ENCODE assay signal across 8 mouse cellular contexts in genomic region chr5:118029420-118029819, GRCm38 (mm10). TPM values are rescaled to one million over a fixed set of nuclear protein-coding genes. Genes with fewer than 3 reads are reported as not detected.
DNase-seq lines count a peak whose midpoint lies in the region; ATAC-seq and TF ChIP-seq lines count a peak whose summit lies in the region.

No protein-coding gene starts in this region.

- WGBS in heart, embryonic 15.5 days = 2% methylated on average over 10 of the region's 10 CpGs
- 1% methylated on average over 10 of the region's 10 CpGs for WGBS in forebrain, postnatal 0 days
- WGBS in stomach, embryonic 15.5 days = 2% methylated on average over 10 of the region's 10 CpGs

- TF ChIP-seq CTCF in forebrain, postnatal 0 days (IDR thresholded peaks at IDR 0.05; ENCODE audit: low read depth) = no peak

- peak overlapping the region; percentile 62 for H3K4me3 ChIP-seq in heart, embryonic 15.5 days
- H3K4me3 ChIP-seq in forebrain, postnatal 0 days (ENCODE audit: low read depth, low read length) = peak overlapping the region; percentile 18
- H3K4me3 ChIP-seq in stomach, embryonic 15.5 days (replicated peaks) = peak overlapping the region; percentile 66

- H3K36me3 ChIP-seq in heart, embryonic 15.5 days = no peaks in the 10 kb centered on the region
- H3K36me3 ChIP-seq in forebrain, postnatal 0 days (ENCODE audit: insufficient read depth) = no peaks in the 10 kb centered on the region
- H3K36me3 ChIP-seq in stomach, embryonic 15.5 days = no peaks in the 10 kb centered on the region

- no peaks in the 10 kb centered on the region for H3K9me3 ChIP-seq in heart, embryonic 15.5 days (replicated peaks)
- no peaks in the 10 kb centered on the region for H3K9me3 ChIP-seq in forebrain, postnatal 0 days (ENCODE audit: low read length)
- H3K9me3 ChIP-seq in stomach, embryonic 15.5 days = no peaks in the 10 kb centered on the region

- H3K4me1 ChIP-seq in heart, embryonic 15.5 days (replicated peaks) = peaks cover 51% of the 10 kb centered on the region
- no peaks in the 10 kb centered on the region; the same call in 1 of the 2 replicates for H3K4me1 ChIP-seq in forebrain, postnatal 0 days (ENCODE audit: insufficient read depth)
- H3K4me1 ChIP-seq in stomach, embryonic 15.5 days = peaks cover 33% of the 10 kb centered on the region

- H3K27me3 ChIP-seq in heart, embryonic 15.5 days = peaks cover 52% of the 10 kb centered on the region
- peaks cover 35% of the 10 kb centered on the region for H3K27me3 ChIP-seq in forebrain, postnatal 0 days (ENCODE audit: insufficient read depth, low read length)
- peaks cover 46% of the 10 kb centered on the region for H3K27me3 ChIP-seq in stomach, embryonic 15.5 days (replicated peaks)

- DNase-seq in heart, adult 11 months = no peak
- peak; percentile 54 for DNase-seq in adrenal gland, postnatal 25 days
- DNase-seq in forebrain, postnatal 0 days = peak; percentile 39
- peak; percentile 86 to 88 for DNase-seq in layer of hippocampus, postnatal 36 days
- no peak for DNase-seq in kidney, postnatal 10 days

- H3K9ac ChIP-seq in heart, embryonic 15.5 days = 0 out of 2 replicates have a peak overlapping the region, but pooled peaks have one; percentile 32
- H3K9ac ChIP-seq in forebrain, postnatal 0 days = no peak overlapping the region
- H3K9ac ChIP-seq in stomach, embryonic 15.5 days = no peak overlapping the region

- H3K27ac ChIP-seq in heart, embryonic 15.5 days = no peak overlapping the region
- H3K27ac ChIP-seq in forebrain, postnatal 0 days (ENCODE audit: low read depth, low read length) = no peak overlapping the region
- H3K27ac ChIP-seq in stomach, embryonic 15.5 days = no peak overlapping the region

- peak overlapping the region; percentile 97 for H3K4me2 ChIP-seq in heart, embryonic 15.5 days
- peak overlapping the region; percentile 100 for H3K4me2 ChIP-seq in forebrain, postnatal 0 days (ENCODE audit: low read depth)
- peak overlapping the region; percentile 100 for H3K4me2 ChIP-seq in stomach, embryonic 15.5 days

- ATAC-seq in heart, embryonic 15.5 days (replicated peaks; ENCODE audit: insufficient number of reproducible peaks, insufficient read depth, low FRiP score, low read depth) = no peak
- ATAC-seq in forebrain, postnatal 0 days = peak; percentile 57; the same call in 1 of the 2 replicates
- ATAC-seq in megakaryocyte-erythroid progenitor cell, adult 5-6 weeks (replicated peaks; ENCODE audit: low FRiP score, low TSS enrichment, poor library complexity, severe bottlenecking) = peak; percentile 41
- no peak for ATAC-seq in stomach, embryonic 15.5 days (ENCODE audit: insufficient read depth, low FRiP score, low read depth)

RNA-seq across cellular contexts. Expression of gene Tesc, which starts 1.9 kb away (rescaled TPM):
- polyA plus RNA-seq in heart, embryonic 15.5 days (2015; fragmentation: Nextera tagmentation; extraction: Ambion mirVana) = 10.1 and 11.0 TPM in 2 replicates
- total RNA-seq in adrenal gland, postnatal 25 days (2021) = 103 and 131 TPM in 2 replicates
- total RNA-seq in forebrain, postnatal 0 days (2014; rRNA removed) = 8.5 and 13.0 TPM in 2 replicates
- 12.2 and 19.9 TPM in 2 replicates for polyA plus RNA-seq in forebrain, postnatal 0 days (2015; fragmentation: Nextera tagmentation; extraction: Ambion mirVana)
- 10 to 100 TPM; 92.5 to 93.1 TPM for total RNA-seq in layer of hippocampus, postnatal 36 days (2021)
- total RNA-seq in megakaryocyte-erythroid progenitor cell, adult 5-6 weeks (2014; fragmentation: Nextera tagmentation) = not detected in 2 replicates
- total RNA-seq in megakaryocyte-erythroid progenitor cell, adult 5-6 weeks (2017) = not detected in 2 replicates
- polyA plus RNA-seq in stomach, embryonic 15.5 days (2015; fragmentation: Nextera tagmentation; extraction: Ambion mirVana) = 16.0 and 17.7 TPM in 2 replicates

RNA-seq across cellular contexts. Expression of gene Fbxo21, which starts 52.9 kb away (rescaled TPM):
- 44.8 and 54.8 TPM in 2 replicates for polyA plus RNA-seq in heart, embryonic 15.5 days (2015; fragmentation: Nextera tagmentation; extraction: Ambion mirVana)
- total RNA-seq in adrenal gland, postnatal 25 days (2021) = 50.1 and 70.4 TPM in 2 replicates
- total RNA-seq in forebrain, postnatal 0 days (2014; rRNA removed) = 176 and 197 TPM in 2 replicates
- polyA plus RNA-seq in forebrain, postnatal 0 days (2015; fragmentation: Nextera tagmentation; extraction: Ambion mirVana) = 150 and 161 TPM in 2 replicates
- total RNA-seq in layer of hippocampus, postnatal 36 days (2021) = 100 to 1,000 TPM; 145 to 152 TPM
- 4.1 and 5.4 TPM in 2 replicates for total RNA-seq in megakaryocyte-erythroid progenitor cell, adult 5-6 weeks (2014; fragmentation: Nextera tagmentation)
- total RNA-seq in megakaryocyte-erythroid progenitor cell, adult 5-6 weeks (2017) = 6.9 and 8.5 TPM in 2 replicates
- 61.2 and 65.7 TPM in 2 replicates for polyA plus RNA-seq in stomach, embryonic 15.5 days (2015; fragmentation: Nextera tagmentation; extraction: Ambion mirVana)

Comparison
In these comparisons a context has a peak if more than half of its experiments do, and no peak if none do; other contexts are left out.
1. ATAC-seq: peak in forebrain, postnatal 0 days (single experiment) and megakaryocyte-erythroid progenitor cell, adult 5-6 weeks (single experiment); none in heart, embryonic 15.5 days (single experiment) and stomach, embryonic 15.5 days (single experiment).
2. DNase-seq: peak in adrenal gland, postnatal 25 days (single experiment), forebrain, postnatal 0 days (single experiment) and layer of hippocampus, postnatal 36 days (2 of 2); none in heart, adult 11 months (single experiment) and kidney, postnatal 10 days (single experiment).
3. Peak in every context shown above with its lines, with median percentiles within 50 percentile points of each other: H3K4me2 ChIP-seq and H3K4me3 ChIP-seq.